Mouse (Mus musculus) adrenal gland, postnatal 0 days (tissue): ENCODE data around the gene Gm5155. TPM values are rescaled to one million over a fixed set of nuclear protein-coding genes. Genes with fewer than 3 reads are reported as not detected.

ENCODE experiments used
- polyA plus RNA-seq: library from polyadenylated mRNA; unstranded; fragments of >200 nt; fragmentation: Nextera tagmentation; extraction: Ambion mirVana; gene quantifications from 2 replicates; pipeline ENCODE4 v1.2.1, GENCODE M21; 2015

Gm5155 gene
- not detected in 2 replicates for polyA plus RNA-seq

GRCm38 (mm10) chr7:17871467-17871866 lies at the start of gene Gm5155:
Gm5155 (plus strand) TSS chr7:17871767.

Other genes with a start within 250 kb of the Gm5155 start
- gene Ceacam5, start 158.5 kb upstream of the Gm5155 start, polyA plus RNA-seq: not detected in 2 replicates
- not detected in 2 replicates for gene Ceacam14, start 59.1 kb upstream of the Gm5155 start, polyA plus RNA-seq
- not detected in 2 replicates for gene Ceacam11, start 100.4 kb downstream of the Gm5155 start, polyA plus RNA-seq
- gene Ceacam13, start 138.1 kb downstream of the Gm5155 start, polyA plus RNA-seq: not detected in 2 replicates
- gene Ceacam12, start 194.2 kb downstream of the Gm5155 start, polyA plus RNA-seq: not detected in 2 replicates